Mouse (Mus musculus) inflammation-experienced regulatory T-cells (primary cell): ENCODE measurements around the gene Klf14. TPM values are rescaled to one million over a fixed set of nuclear protein-coding genes. Genes with fewer than 3 reads are reported as not detected.

ENCODE experiments used
- polyA plus RNA-seq, 2 experiments: library from polyadenylated mRNA; unstranded; fragments of 100-300 nt; shearing (Covaris generic); gene quantifications; one replicate each; pipeline ENCODE4 v1.2.1; 2017

Klf14 gene
- under 1 TPM in 1 of 2 experiments, not detected in 1; 0.36 TPM for polyA plus RNA-seq

DNA sequence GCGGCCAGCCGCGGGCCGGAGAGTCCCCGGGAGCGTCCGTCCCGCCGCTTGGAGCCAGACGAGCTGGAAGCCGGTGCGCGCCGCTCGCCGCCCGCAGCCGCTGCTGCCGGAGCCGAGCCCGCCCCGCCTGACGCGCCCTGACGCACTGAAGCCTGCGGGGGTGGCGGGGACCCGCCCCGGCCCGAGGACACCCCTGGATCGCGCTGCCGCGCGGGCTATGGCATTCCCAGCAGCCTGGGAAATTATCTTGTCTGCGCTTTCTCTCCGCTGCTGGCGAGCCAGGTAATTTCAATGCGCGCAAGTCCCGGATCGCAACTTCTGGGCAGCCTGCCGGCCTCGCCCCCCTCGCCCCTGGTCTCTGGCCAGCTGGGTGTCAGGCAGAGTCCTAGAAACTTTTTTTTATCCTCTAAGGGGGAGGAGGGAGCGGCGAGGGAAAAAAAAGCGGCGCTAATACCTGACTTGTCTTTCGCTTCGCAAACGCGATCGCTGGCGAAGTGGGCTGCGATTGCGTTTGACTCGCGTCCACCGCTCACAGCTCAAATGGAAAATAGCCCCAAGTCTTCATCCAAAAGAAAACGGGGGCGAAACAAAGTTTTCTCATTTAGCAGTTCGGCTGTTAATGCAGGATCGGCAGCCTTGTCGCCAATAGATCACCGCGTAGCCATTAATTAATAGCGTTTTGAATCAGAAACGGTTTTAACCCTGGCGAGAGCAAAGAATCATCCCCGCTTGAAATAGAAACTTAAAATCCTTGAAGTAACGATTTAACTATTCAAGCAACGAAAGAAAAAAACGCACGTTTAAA, at the start of gene Klf14:
Gene Klf14, minus strand, starts transcription at position 343 of the 805 bp plus-strand sequence.

DNA sequence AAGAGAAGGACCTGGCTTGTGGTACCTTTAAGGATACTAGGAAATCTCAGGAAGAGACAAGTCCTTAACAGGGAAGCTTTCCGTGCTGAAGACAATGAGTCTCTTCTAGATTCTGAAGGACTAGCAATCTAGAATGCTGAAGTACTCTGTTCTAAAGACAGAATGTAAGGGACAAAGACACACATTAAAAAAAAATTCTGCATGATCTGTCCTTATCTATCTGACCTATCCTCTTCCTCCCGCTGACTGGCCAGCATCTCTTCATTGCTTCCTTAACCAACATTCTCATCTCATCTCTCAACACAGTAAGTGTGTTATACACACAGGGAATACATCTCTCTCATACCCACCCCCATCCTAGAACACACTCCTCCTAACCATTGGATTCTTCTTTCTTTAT, 43.4 kb downstream of the Klf14 start, which contains the start of gene Tsga13:
Gene Tsga13, minus strand, starts transcription at position 101 of the 400 bp plus-strand sequence.

Other genes with a start within 250 kb of the Klf14 start
- under 1 TPM; 0.43 to 0.58 TPM for gene Mest, start 235.5 kb downstream of the Klf14 start, polyA plus RNA-seq
- gene Copg2, start 62.3 kb downstream of the Klf14 start, polyA plus RNA-seq: 10 to 100 TPM; 48.2 to 50.2 TPM
- not detected for gene Tsga13, start 43.5 kb downstream of the Klf14 start, polyA plus RNA-seq